Mouse (Mus musculus) kidney, adult 9 months (tissue): ENCODE results near the gene Chsy1.

Experiments used
- DNase-seq: peaks from one replicate; pipeline ENCODE4 v3.0.0; 2022

Gene Chsy1

DNA sequence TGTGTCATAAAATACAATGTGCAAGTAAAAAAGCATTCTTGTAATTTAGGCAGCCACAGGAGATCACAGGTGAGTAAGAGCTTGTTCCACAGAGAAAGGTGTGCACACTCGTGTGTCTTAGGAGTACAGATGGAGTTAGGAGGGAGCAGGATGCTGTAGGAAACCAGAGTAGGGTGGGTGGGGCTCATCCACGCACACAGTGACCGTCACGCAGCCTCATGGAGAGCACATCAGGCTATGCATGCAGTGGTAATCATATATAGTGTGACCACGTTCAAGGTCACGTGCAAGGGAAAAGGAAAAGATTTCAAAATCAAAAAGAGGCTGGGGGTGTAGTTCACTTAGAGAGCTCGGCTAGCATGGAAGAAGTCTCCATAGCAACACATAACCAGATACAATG, 33.2 kb downstream of the Chsy1 start:
- DNase-seq, result no peak

DNA sequence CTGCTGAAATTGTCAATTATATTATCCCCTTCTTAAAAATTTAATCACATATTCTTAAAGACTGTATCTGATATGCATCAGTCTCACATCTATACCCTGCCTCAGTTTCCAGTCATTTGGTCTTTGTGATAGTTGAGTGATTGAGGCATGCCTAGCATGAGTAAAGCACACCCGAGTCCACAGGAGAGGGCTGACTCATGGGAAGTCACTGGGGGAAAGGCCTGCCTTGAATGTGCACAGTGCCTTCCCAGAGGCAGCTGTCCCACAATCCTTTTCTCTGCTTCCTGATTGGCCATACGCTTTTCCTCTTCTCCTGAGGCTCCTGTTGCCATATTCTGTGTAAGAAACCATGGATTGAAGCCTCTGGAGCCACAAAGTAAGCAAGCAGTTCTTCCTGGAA, 35.2 kb downstream of the Chsy1 start:
- DNase-seq, result no peak

DNA sequence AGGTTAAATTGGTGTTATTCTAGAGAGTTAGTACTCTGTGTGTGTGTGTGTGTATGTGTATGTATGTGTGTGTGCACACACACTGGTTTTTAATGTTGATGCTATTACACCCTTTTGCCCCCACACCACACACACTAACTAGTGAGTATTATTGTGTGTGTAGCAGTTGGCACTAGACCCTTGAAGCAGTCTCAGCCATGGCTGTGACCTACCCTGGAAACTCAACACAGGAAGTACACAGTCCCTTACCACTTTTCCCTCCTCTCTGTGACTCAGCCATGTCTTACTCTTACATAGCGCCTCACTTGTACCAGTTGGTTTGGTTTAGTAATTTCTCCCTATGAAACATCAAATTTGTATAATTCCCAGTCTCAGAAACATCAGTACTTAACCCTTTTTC, 37.8 kb downstream of the Chsy1 start:
- no peak for DNase-seq

GRCm38 (mm10) chr7:66147816-66148215, 38.5 kb downstream of the Chsy1 start:
- no peak for DNase-seq

DNA sequence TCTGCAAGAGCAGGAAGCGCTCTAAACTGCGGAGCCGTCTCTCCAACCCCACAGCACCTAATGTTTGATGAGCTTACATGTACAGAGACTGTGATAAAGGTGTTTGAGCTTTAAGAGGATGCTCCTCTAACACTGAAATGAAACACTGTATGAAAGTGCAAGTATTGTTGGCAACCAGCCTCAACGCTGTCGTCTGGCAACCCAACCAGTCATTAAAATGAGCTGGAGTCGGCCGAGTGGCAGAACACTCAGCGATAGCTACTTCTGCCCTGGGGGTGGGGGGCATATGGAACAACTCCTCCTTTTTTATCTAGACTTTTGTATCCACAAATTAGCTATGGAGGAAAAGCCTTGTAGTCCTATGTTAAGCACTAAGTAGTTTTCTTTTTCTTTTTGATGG, 40.2 kb downstream of the Chsy1 start:
- DNase-seq, result no peak

GRCm38 (mm10) chr7:66150411-66150810, 41.1 kb downstream of the Chsy1 start:
- no peak for DNase-seq

GRCm38 (mm10) chr7:66157413-66157812, 48.1 kb downstream of the Chsy1 start:
- no peak for DNase-seq

DNA sequence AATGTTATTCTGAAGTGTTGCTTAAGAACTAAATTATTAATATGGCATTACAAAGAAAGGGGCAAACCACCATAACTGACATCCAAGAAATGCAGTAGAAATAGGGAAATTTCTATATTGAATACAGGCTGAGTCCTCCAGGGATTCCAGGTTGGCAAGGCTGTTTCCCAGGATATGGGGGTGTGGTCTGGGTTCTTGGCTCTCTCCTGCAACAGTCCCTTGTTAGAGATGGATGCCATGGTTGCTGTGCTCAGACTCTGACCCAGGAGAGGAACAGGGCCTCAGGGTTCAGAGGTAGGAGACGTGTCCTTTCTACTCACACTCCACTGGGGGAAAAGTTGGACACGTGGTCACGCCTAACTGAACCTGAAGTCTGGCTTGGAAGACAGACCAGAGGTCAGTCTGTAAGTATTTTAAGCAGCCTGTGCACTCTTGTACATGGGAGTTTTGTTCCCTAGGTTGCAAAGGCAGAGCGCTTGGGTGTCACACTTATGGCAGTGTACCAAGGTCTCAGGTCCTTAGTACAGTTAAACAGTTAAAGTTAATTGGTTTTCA, 48.6 kb downstream of the Chsy1 start:
- DNase-seq, result peak; percentile 94

DNA sequence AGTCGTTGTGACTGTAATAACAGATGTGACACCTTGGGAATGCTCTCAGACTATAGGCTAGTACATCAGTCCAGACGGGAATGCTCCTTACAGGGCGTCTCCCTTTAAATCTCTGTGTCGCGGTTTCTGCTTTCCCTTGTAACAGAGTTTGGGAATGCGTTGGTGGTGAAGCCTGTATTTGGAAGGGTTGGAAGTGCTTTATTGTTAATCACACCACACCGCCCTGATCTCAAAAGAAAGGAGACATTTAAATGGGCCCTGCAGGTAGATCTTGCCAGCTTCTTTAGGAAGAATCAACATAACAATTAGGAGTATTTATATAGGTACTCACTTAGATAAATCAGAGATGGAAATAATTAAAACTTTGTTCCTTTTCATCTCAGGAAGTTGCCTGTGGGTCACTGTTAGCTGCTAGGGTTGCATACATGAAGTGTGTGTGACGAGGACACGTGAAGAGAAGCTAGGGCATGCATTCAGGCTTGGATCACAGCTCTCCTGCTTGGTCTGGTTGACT, 49.4 kb downstream of the Chsy1 start:
- no peak for DNase-seq

- DNase-seq, result no peak
These were observed 50.6 kb downstream of the Chsy1 start for GRCm38 (mm10) chr7:66159961-66160360.

- no peak for DNase-seq
These were observed 52.5 kb downstream of the Chsy1 start for GRCm38 (mm10) chr7:66161836-66162235.

DNA sequence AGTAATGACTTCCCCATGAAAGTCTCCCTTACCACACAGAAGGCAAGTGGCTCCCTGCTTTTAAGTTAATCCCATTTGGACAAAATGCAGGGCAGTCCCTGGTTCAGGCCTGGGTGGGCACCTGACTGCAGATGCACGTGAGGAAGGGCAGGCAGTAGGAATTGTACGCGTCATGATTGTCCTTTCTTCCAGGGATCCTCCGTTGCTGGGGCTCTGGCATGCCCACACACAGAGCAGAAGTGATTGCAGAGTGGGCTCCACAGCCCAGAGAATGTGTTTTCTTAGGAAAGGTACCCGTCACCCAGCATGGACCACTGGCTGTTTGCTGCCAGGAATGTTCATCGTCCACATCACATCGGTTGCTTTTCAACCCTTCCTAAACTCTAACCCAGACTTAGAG, 53.2 kb downstream of the Chsy1 start:
- no peak for DNase-seq

- DNase-seq, result no peak
These were observed 53.7 kb downstream of the Chsy1 start for GRCm38 (mm10) chr7:66162981-66163380.

DNA sequence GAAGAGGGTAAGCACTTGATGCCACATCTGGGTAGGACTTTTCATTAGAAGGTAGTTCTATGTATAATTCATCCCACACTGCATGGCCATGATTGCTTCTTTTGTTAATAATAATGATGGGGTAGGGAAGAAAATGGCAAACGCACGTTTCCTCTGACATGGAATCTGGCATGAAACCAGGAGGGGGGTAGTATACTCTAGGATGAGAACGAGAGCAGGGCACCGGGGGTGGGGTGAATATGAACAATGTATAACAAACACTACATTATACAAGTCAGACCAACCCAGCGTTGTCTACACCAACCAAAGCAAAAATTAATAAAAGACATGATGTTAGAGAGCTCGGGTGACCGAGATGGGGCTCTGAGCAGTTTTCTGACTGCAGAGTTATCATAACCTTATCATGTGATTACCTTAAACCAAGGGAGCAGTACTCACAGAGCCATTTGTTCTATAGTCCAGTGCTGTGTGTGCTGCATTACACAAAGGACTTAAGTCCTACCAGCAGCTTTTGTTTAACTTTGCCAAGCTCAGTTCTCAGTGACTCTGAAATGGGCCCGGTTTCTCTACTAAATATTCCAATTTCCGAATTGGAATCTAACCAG, 55.2 kb downstream of the Chsy1 start:
- no peak for DNase-seq

DNA sequence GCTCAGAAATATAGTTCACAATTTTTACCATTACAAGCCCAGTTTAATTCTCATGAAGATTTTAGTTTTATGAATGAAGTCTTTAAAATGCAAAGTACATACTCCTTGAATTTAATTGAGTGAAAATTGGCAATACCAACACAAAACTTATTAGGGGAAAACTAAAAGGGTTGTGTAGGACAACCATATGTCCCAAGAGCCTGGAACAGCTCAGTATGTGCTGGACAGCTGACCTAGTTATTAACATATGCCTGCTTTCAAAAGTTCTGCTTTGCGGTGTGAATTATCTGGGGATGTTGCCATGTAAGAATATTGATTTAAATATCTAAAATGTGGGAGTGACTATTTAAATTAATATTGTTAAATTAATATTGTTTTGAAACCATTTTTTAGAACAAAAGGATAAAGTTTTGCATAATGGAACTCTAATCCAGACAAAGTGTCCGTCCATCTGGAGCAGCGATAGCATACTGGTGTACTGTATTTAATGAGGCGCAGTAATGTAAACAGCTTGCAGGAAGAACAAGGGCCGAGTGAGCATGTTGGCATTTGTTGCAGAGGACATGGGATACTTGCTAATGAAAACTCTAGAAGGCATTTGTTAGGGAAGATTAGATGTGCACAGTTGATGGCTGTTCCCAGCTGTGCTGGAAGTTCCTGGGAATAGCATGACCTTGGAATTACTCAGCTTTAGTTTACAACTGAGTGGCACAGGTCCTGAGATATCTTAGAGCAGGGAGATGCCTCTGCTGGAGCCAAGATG, 55.9 kb downstream of the Chsy1 start:
- DNase-seq, result no peak

- no peak for DNase-seq
These were observed 59.6 kb downstream of the Chsy1 start for GRCm38 (mm10) chr7:66168877-66169276.

GRCm38 (mm10) chr7:66169476-66169875, 60.2 kb downstream of the Chsy1 start:
- DNase-seq, result no peak

DNA sequence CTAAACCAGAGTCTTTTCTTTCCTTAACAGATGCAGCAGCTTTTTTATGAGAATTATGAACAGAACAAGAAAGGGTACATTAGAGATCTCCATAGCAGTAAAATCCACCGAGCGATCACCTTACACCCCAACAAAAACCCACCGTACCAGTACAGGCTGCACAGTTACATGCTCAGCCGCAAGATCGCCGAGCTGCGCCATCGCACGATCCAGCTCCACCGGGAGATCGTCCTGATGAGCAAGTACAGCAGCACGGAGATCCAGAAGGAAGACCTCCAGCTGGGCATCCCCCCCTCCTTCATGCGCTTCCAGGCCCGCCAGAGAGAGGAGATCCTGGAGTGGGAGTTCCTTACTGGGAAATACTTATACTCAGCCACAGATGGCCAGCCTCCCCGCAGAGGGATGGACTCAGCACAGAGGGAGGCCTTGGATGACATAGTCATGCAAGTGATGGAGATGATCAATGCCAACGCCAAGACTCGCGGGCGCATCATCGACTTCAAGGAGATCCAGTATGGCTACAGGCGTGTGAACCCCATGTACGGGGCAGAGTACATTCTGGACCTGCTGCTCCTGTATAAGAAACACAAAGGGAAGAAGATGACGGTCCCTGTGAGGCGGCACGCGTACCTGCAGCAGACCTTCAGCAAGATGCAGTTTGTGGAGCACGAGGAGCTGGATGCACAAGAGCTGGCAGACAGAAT, 61.6 kb downstream of the Chsy1 start:
- no peak for DNase-seq

GRCm38 (mm10) chr7:66175738-66176137, 66.4 kb downstream of the Chsy1 start:
- DNase-seq, result no peak

DNA sequence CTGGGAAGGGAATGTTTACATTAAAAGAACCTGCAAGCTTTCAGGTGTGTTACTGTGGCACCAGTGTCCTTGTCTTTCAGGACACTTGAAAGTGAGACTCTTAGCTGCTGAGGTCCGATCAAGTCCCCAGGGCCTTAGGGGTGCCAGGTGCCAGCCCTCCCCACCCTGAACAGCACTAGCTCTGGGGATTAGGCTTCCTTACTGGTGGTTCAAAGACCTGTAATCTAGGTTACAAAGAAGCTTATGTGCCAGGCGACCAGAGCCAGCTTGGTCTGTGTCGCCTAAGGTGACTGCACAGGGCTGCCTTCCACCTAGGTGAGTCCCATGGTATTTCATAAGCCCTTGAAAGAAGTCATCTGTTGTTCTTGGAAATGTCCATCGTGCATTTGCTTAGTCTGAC, 66.9 kb downstream of the Chsy1 start:
- DNase-seq, result no peak

GRCm38 (mm10) chr7:66176929-66177328, 67.6 kb downstream of the Chsy1 start:
- DNase-seq, result no peak

DNA sequence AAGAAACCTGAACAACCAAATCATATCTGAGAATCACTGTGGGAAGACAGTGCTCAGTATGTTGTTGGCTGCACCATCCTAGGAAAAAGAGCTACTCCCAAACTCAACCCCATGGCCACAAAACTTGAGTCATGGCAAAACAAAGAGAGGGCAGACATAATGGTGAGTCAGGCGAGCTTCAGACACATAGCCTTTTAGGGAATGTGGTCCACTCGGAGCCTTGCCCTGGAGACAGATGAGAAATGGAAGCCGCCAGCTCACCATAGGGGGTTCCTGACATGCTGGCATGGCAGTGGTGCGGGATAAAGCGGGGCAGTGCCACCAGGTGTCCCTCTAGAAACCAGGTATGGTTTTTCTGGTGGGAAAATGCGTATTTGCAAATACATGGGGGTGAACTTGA, 68.8 kb downstream of the Chsy1 start:
- DNase-seq, result no peak

GRCm38 (mm10) chr7:66179120-66179581, 69.8 kb downstream of the Chsy1 start:
- DNase-seq, result no peak

- no peak for DNase-seq
These were observed 70.4 kb downstream of the Chsy1 start for GRCm38 (mm10) chr7:66179711-66180110.
